18 mouse cellular contexts compared by ENCODE assay signal in the genomic region with DNA sequence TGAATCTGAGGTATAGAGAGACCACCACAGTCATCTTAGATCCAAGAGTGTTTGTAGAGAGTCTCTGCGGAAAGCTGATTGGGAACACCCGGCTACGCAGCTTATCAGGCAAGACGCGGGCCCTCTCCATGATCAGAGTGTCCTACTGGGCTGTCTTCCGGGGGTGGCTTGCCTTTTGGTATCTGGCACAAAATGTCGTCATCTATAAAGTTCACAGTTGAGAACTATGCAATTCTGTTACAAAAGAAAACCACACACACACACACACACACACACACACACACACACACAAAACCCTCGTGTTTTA. TPM values are rescaled to one million over a fixed set of nuclear protein-coding genes. Genes with fewer than 3 reads are reported as not detected.
DNase-seq lines count a peak whose midpoint lies in the region; ATAC-seq and TF ChIP-seq lines count a peak whose summit lies in the region.
"Had no signal": no experiment of that assay in that cellular context is flagged by ENCODE, and none has a peak within 500 bp of the region (broad histone marks: within the 10 kb centered on the region; RNA-seq: fewer than 3 reads in every experiment).

No protein-coding gene starts in this region.

- peak overlapping the region; percentile 86 for H3K27ac ChIP-seq in kidney, embryonic 15.5 days
- H3K27ac ChIP-seq in kidney, adult 2 months (ENCODE audit: insufficient read depth, low read depth, low read length) = no peak overlapping the region; the same call in 1 of the 2 replicates
- peak overlapping the region; percentile 60 for H3K27ac ChIP-seq in MEL (ENCODE audit: control insufficient read depth, low read depth, low read length)
- H3K27ac ChIP-seq in liver, embryonic 13.5 days = peak overlapping the region; percentile 100
- H3K27ac ChIP-seq: left cerebral cortex, adult 2 months; limb, embryonic 13.5 days; midbrain, embryonic 12.5 days had no signal

- no peaks in the 10 kb centered on the region; the same call in 1 of the 2 replicates for H3K79me2 ChIP-seq in MEL (ENCODE audit: control insufficient read depth, insufficient read depth, low read length, poor library complexity)

- no peak for TF ChIP-seq CTCF in kidney, adult 2 months (conservative IDR thresholded peaks at IDR 0.05; ENCODE audit: insufficient read depth, insufficient read length, low read depth, low read length)
- no peak for TF ChIP-seq CTCF in MEL (IDR thresholded peaks at IDR 0.05 in 2 of 3, conservative IDR thresholded peaks at IDR 0.05 in 1 of 3; ENCODE audit: control insufficient read depth in 1 of 3, insufficient read depth in 1 of 3, low read depth in 2 of 3, low read length in 3 of 3, poor library complexity in 1 of 3, severe bottlenecking in 1 of 3)

- H3K9me3 ChIP-seq in kidney, embryonic 15.5 days (replicated peaks) = no peaks in the 10 kb centered on the region
- no peaks in the 10 kb centered on the region for H3K9me3 ChIP-seq in MEL (replicated peaks; ENCODE audit: insufficient read depth, low read length)
- H3K9me3 ChIP-seq in liver, embryonic 13.5 days (replicated peaks) = no peaks in the 10 kb centered on the region
- H3K9me3 ChIP-seq: limb, embryonic 13.5 days; midbrain, embryonic 12.5 days had no signal

- no peak for ATAC-seq in kidney, embryonic 15.5 days (replicated peaks; ENCODE audit: low FRiP score)
- ATAC-seq in erythroid progenitor cell, adult 5-6 weeks (replicated peaks; ENCODE audit: low FRiP score, poor library complexity, severe bottlenecking) = peak; percentile 26; the same call in 1 of the 2 replicates
- peak; percentile 40 for ATAC-seq in liver, embryonic 13.5 days (ENCODE audit: low read depth)

- no peaks in the 10 kb centered on the region for H3K27me3 ChIP-seq in kidney, embryonic 15.5 days
- no peaks in the 10 kb centered on the region for H3K27me3 ChIP-seq in kidney, adult 2 months (replicated peaks; ENCODE audit: control insufficient read depth, insufficient read depth, low read length)
- H3K27me3 ChIP-seq in MEL (ENCODE audit: control insufficient read depth in 1 of 2, insufficient read depth in 2 of 2, low read length in 2 of 2) = no peaks in the 10 kb centered on the region
- no peaks in the 10 kb centered on the region for H3K27me3 ChIP-seq in liver, embryonic 13.5 days
- H3K27me3 ChIP-seq: limb, embryonic 13.5 days; midbrain, embryonic 12.5 days had no signal

- peaks cover 46% of the 10 kb centered on the region for H3K4me1 ChIP-seq in kidney, embryonic 15.5 days
- H3K4me1 ChIP-seq in kidney, adult 2 months (ENCODE audit: control insufficient read depth, insufficient read depth, low read length) = peaks cover 42% of the 10 kb centered on the region
- H3K4me1 ChIP-seq in MEL (ENCODE audit: control insufficient read depth in 1 of 2, insufficient read depth in 2 of 2, low read length in 2 of 2) = peaks cover 34 to 69% of the 10 kb centered on the region in 2 experiments
- H3K4me1 ChIP-seq in liver, embryonic 13.5 days (replicated peaks) = peaks cover 99% of the 10 kb centered on the region
- H3K4me1 ChIP-seq: midbrain, embryonic 12.5 days had no signal

- H3K4me2 ChIP-seq in kidney, embryonic 15.5 days = no peak overlapping the region
- peak overlapping the region; percentile 63 for H3K4me2 ChIP-seq in liver, embryonic 13.5 days
- H3K4me2 ChIP-seq: hindbrain, embryonic 14.5 days; limb, embryonic 13.5 days; midbrain, embryonic 12.5 days had no signal

- H3K36me3 ChIP-seq in kidney, embryonic 15.5 days = no peaks in the 10 kb centered on the region
- H3K36me3 ChIP-seq in kidney, adult 2 months (ENCODE audit: control insufficient read depth, insufficient read depth, low read length) = no peaks in the 10 kb centered on the region
- H3K36me3 ChIP-seq in MEL (ENCODE audit: control insufficient read depth in 1 of 2, insufficient read depth in 2 of 2, low read length in 2 of 2) = peaks cover 0 to 58% of the 10 kb centered on the region in 2 experiments; a peak in 2 of 4 replicates
- H3K36me3 ChIP-seq in liver, embryonic 13.5 days = no peaks in the 10 kb centered on the region
- H3K36me3 ChIP-seq: limb, embryonic 13.5 days; midbrain, embryonic 12.5 days had no signal

- 90% methylated on average over 8 of the region's 8 CpGs for WGBS in kidney, embryonic 15.5 days
- WGBS in kidney, adult 2 months = 94% methylated on average over 8 of the region's 8 CpGs
- 33% methylated on average over 8 of the region's 8 CpGs for WGBS in liver, embryonic 13.5 days (ENCODE audit: insufficient replicate concordance)

- no peak for TF ChIP-seq RAD21 in MEL (IDR thresholded peaks at IDR 0.05; ENCODE audit: low read depth, low read length)

- DNase-seq in kidney, adult 2 months = no peak
- peak; percentile 62 for DNase-seq in MEL (ENCODE audit: low read depth, low spot score)
- peak; percentile 70 for DNase-seq in liver, embryonic 13.5 days
- no peak for DNase-seq in lung, postnatal 4 days
- DNase-seq in retina, embryonic 14.5 days (ENCODE audit: low spot score) = no peak
- DNase-seq in kidney, adult 18-20 months = no peak
- DNase-seq: adrenal gland, postnatal 25 days; cerebellum, adult 9-10 months; gastrocnemius, postnatal 36 days; heart, postnatal 14 days; lung, postnatal 10 days had no signal

- H3K9ac ChIP-seq in kidney, embryonic 15.5 days = no peak overlapping the region
- H3K9ac ChIP-seq in MEL (ENCODE audit: control insufficient read depth, low read depth, low read length, poor library complexity, severe bottlenecking) = peak overlapping the region; percentile 29
- peak overlapping the region; percentile 78 for H3K9ac ChIP-seq in liver, embryonic 13.5 days
- H3K9ac ChIP-seq: hindbrain, embryonic 14.5 days; limb, embryonic 13.5 days; midbrain, embryonic 12.5 days had no signal

- peak in 1 of 2 experiments; percentile 40; a peak in 1 of 4 replicates for TF ChIP-seq EP300 in MEL (IDR thresholded peaks at IDR 0.05; ENCODE audit: low read depth in 1 of 2, low read length in 2 of 2)

- no peak overlapping the region for H3K4me3 ChIP-seq in kidney, embryonic 15.5 days (replicated peaks)
- no peak overlapping the region for H3K4me3 ChIP-seq in kidney, adult 2 months (ENCODE audit: insufficient read depth, low read depth, low read length)
- peak overlapping the region; percentile 14 to 29; a peak in 3 of 4 replicates for H3K4me3 ChIP-seq in MEL (ENCODE audit: control insufficient read depth in 1 of 2, insufficient read depth in 1 of 2, low read depth in 2 of 2, low read length in 2 of 2)
- H3K4me3 ChIP-seq in liver, embryonic 13.5 days (replicated peaks) = peak overlapping the region; percentile 32
- H3K4me3 ChIP-seq: left cerebral cortex, adult 2 months; limb, embryonic 13.5 days; midbrain, embryonic 12.5 days had no signal

- TF ChIP-seq POLR2A in kidney, adult 2 months (IDR thresholded peaks at IDR 0.05; ENCODE audit: low read depth, low read length) = no peak
- no peak for TF ChIP-seq POLR2A in MEL (IDR thresholded peaks at IDR 0.05; ENCODE audit: control insufficient read depth in 1 of 2, insufficient read depth in 1 of 2, low read depth in 1 of 2, low read length in 2 of 2, poor library complexity in 1 of 2)

TF ChIP-seq in MEL, 35 proteins besides CTCF, POLR2A, EP300 and RAD21 (continues in another document):
- TF ChIP-seq ETS1 (IDR thresholded peaks at IDR 0.05; ENCODE audit: low read depth, low read length) = peak; percentile 39; the same call in 1 of the 2 replicates
- no peak for TF ChIP-seq POLR2AphosphoS5 (IDR thresholded peaks at IDR 0.05; ENCODE audit: borderline replicate concordance, low read depth, low read length)
- no peak for TF ChIP-seq MYC (IDR thresholded peaks at IDR 0.05; ENCODE audit: low read depth, low read length)
- TF ChIP-seq POLR2AphosphoS2 (IDR thresholded peaks at IDR 0.05; ENCODE audit: low read length) = no peak
- TF ChIP-seq ELF1 (IDR thresholded peaks at IDR 0.05; ENCODE audit: low read depth, low read length) = no peak
- TF ChIP-seq ZC3H11A (IDR thresholded peaks at IDR 0.05; ENCODE audit: low read depth, low read length) = no peak
- TF ChIP-seq NRF1 (IDR thresholded peaks at IDR 0.05; ENCODE audit: insufficient read depth, low read depth, low read length, poor library complexity, severe bottlenecking) = no peak
- no peak for TF ChIP-seq JUND (IDR thresholded peaks at IDR 0.05; ENCODE audit: low read depth, low read length)
- no peak for TF ChIP-seq NELFE (IDR thresholded peaks at IDR 0.05; ENCODE audit: low read depth, low read length)
- no peak for TF ChIP-seq E2F4 (IDR thresholded peaks at IDR 0.05; ENCODE audit: borderline replicate concordance, low read depth, low read length)
- no peak for TF ChIP-seq MYB (IDR thresholded peaks at IDR 0.05; ENCODE audit: low read depth, low read length)
- no peak for TF ChIP-seq MAFK (IDR thresholded peaks at IDR 0.05; ENCODE audit: borderline replicate concordance, low read depth, low read length)
- no peak for TF ChIP-seq SIN3A (IDR thresholded peaks at IDR 0.05; ENCODE audit: low read length)
- no peak for TF ChIP-seq TBP (IDR thresholded peaks at IDR 0.05; ENCODE audit: low read depth, low read length)
- TF ChIP-seq MEF2A (IDR thresholded peaks at IDR 0.05; ENCODE audit: extremely low read depth, insufficient replicate concordance, low read depth, low read length, poor library complexity, severe bottlenecking) = no peak
- TF ChIP-seq TCF12 (IDR thresholded peaks at IDR 0.05; ENCODE audit: low read depth, low read length) = no peak
- no peak for TF ChIP-seq KAT2A (conservative IDR thresholded peaks at IDR 0.05; ENCODE audit: low read depth, low read length)

RNA-seq across cellular contexts. Expression of gene Hipk2, which starts 45.8 kb away (rescaled TPM):
- polyA plus RNA-seq in kidney, embryonic 15.5 days (2015; fragmentation: Nextera tagmentation; extraction: Ambion mirVana) = 28.6 and 30.8 TPM in 2 replicates
- 46.4 and 50.8 TPM in 2 replicates for polyA plus RNA-seq in kidney, adult 2 months (2012; rRNA removed)
- total RNA-seq in MEL (2012; rRNA removed) = 3.9 and 4.3 TPM in 2 replicates
- 10 to 100 TPM; 14.1 to 85.1 TPM for polyA plus RNA-seq in MEL (2012; ENCODE audit: insufficient read depth in 1 of 2, insufficient read length in 2 of 2, low read depth in 1 of 2, low replicate concordance in 2 of 2, missing spikeins in 1 of 2)
- 274 and 280 TPM in 2 replicates for total RNA-seq in erythroid progenitor cell, adult 5-6 weeks (2015; ENCODE audit: low replicate concordance)
- 160 and 174 TPM in 2 replicates for total RNA-seq in erythroid progenitor cell, adult 5-6 weeks (2017; ENCODE audit: low replicate concordance)
- 20.1 and 20.4 TPM in 2 replicates for polyA plus RNA-seq in liver, embryonic 13.5 days (2015; fragmentation: Nextera tagmentation; extraction: Ambion mirVana)

RNA-seq across cellular contexts. Expression of gene Tbxas1, which starts 46.6 kb away (rescaled TPM):
- 5.3 and 6.4 TPM in 2 replicates for polyA plus RNA-seq in kidney, embryonic 15.5 days (2015; fragmentation: Nextera tagmentation; extraction: Ambion mirVana)
- polyA plus RNA-seq in kidney, adult 2 months (2012; rRNA removed) = 19.5 and 21.5 TPM in 2 replicates
- total RNA-seq in MEL (2012; rRNA removed) = 0.54 and 0.65 TPM in 2 replicates
- polyA plus RNA-seq in MEL (2012; ENCODE audit: insufficient read depth in 1 of 2, insufficient read length in 2 of 2, low read depth in 1 of 2, low replicate concordance in 2 of 2, missing spikeins in 1 of 2) = 1 to 10 TPM in 1 of 2 experiments, not detected in 1; 2.7 TPM
- 18.7 and 18.9 TPM in 2 replicates for total RNA-seq in erythroid progenitor cell, adult 5-6 weeks (2015; ENCODE audit: low replicate concordance)
- 18.6 and 48.0 TPM in 2 replicates for total RNA-seq in erythroid progenitor cell, adult 5-6 weeks (2017; ENCODE audit: low replicate concordance)
- polyA plus RNA-seq in liver, embryonic 13.5 days (2015; fragmentation: Nextera tagmentation; extraction: Ambion mirVana) = 11.4 and 12.2 TPM in 2 replicates
- total RNA-seq: ES-E14 had no signal

Comparison
In these comparisons a context has a peak if more than half of its experiments do, and no peak if none do; other contexts are left out.
1. H3K4me3 ChIP-seq: peak in MEL (2 of 2) and liver, embryonic 13.5 days (single experiment); none in kidney, embryonic 15.5 days (single experiment) and kidney, adult 2 months (single experiment).
2. DNase-seq: peak in MEL (single experiment) and liver, embryonic 13.5 days (single experiment); none in kidney, adult 2 months (single experiment), lung, postnatal 4 days (0 of 2), retina, embryonic 14.5 days (single experiment) and kidney, adult 18-20 months (single experiment).